Mouse (Mus musculus) urinary bladder, adult 2 months (tissue): ENCODE data around the gene Sh3gl2. TPM values are rescaled to one million over a fixed set of nuclear protein-coding genes. Genes with fewer than 3 reads are reported as not detected.

Source experiments
- DNase-seq: peaks from one replicate; pipeline ENCODE4 v3.0.0; 2022; ENCODE audit warnings: low spot score
- polyA plus RNA-seq: library from polyadenylated mRNA; depleted of rRNA; stranded (reverse); fragments of >200 nt; gene quantifications from 2 replicates; pipeline ENCODE4 v1.2.3, GENCODE M21; 2012

Sh3gl2 gene
- polyA plus RNA-seq, 1 experiment, result 150 TPM

DNA sequence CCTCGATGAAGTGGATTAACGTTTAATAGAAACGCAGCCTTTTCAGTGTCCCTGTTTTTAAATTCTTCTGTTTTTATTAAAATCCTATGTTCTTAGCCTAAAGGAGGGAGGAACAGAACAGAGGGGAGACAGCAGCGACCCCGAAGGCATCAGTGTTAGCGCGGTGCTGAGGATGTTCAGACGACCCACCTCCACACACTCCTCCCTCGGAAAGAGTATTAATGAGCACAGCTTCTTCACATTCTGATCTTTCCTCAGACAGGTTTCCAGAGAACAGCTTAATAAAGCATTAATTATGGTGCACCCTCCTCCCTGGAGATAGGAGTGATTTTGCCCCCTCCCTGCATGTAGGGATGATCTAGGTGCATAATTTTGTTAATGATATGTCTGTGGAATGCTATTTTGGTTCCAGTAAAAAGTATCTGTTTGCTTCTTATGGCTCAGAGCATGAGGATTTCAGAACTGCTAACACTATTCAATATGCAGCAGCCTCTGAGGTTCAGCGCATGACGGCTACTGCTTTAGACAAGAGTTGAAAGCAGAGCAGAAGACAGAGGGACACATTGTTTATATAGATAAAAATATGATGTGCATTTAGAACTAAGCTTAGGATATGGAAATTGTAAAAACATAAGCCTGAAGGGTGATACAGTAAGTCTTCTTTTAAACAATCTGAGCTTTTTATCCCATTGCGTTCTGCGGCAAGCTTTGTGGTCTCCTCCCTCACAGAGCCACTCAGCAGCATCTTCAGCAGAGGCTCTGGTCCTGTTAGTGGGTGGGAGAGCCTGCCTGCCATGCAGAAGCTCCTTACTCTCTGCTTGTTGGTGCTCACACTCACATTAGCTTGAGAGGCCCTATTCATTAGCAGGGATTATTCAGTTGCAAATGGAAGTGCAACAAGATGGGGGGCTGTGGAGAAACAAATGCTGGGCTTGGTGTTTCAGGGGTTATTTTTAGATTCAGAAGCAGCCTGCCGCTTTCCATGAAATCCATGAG lies 27.8 kb downstream of the Sh3gl2 start:
- no peak for DNase-seq

DNA sequence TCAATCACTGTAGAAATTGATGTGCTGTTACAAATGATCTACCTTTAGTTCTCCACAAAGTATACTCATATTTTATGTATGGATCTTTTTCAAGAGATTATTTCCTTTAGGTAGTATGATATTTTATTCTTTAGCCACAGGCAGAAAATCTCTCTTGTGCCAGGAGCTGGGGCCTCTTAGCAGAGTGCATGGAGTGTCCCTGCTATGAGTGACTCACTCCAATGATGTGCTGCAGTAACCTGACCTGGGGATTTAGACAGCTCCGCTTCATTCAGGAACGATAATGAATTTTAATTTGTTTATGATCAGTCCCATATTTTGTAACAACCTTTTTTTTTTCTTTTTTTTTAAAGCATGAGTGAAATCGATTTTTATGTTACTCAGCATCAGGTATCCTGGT lies 36.7 kb downstream of the Sh3gl2 start:
- no peak for DNase-seq

DNA sequence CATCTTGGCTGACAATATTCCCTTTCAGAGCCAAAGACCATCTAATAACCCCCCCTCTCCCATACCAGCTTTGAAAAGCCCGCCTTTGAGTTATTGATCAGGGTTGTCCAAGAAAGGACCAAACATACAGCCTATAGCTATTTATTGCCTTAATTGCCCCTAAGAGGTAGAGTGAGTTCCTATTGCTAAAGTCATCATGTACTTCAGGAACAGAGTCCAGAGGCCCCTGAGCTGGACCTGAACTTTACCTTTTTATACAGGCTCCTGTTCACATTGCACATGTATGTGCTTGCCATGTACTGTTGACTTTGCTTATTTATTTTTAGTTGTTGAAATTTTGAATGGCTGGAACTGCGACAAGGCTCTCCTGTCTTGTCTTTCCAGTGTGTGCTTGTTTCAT lies 37.6 kb downstream of the Sh3gl2 start:
- DNase-seq, result no peak

DNA sequence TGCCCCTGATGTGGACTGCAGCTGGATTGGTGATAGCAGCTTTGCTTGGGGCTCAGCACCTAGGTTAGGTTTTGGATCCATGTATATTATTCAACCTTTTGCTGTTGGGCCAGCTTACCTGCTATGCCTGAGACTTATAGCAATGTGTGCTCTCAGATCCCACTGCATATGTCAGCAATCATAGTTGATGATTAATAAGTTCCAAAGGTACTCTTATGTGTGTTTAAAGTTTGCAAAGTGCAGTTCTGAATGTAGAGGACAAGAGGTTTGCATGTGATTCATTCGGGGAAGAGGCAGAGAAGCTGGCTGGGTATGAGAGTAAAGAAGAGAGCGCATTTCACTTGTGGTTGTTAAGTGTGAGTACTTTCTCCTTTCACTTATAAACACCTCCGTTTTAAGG lies 43.7 kb downstream of the Sh3gl2 start:
- DNase-seq, result no peak

DNA sequence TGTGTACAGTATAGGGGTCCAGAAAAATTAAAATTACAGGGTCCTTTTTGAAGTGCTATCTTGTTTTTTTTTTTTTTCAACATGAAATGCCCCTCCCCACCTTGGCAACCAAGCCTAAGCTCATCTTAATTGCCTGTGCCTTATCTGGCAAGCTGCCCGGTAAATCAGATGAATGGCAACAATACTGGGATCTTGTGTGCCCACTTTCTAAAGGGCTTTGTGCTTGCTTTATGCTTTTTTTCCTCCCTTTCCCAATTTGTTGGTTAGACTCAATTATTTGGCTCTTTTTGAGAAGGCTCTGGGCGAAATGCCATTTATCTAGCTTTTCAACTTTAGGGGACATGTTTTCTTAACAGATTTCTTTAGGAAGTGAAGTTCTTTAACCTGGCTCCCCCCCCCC lies 45.3 kb downstream of the Sh3gl2 start:
- no peak for DNase-seq

DNA sequence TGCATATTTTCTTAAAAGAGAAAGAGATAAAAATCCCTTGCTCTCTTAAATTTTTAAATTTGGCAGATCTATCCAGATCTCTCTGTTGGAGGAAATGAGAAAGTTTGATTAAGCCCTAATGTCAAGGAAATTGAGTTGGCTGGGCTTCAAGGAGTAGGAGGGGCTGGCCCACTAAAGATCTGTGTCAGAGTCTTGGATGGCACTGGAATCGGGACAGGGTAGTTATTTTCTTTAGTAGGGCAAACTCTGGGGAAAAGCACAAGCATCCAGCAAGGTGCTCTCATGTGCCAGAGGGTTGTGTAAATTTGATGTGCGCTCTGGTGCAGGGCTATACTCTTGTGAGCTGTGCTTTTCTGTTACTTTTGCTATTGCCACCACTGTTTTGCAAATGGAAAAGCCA lies 45.9 kb downstream of the Sh3gl2 start:
- DNase-seq, result no peak

DNA sequence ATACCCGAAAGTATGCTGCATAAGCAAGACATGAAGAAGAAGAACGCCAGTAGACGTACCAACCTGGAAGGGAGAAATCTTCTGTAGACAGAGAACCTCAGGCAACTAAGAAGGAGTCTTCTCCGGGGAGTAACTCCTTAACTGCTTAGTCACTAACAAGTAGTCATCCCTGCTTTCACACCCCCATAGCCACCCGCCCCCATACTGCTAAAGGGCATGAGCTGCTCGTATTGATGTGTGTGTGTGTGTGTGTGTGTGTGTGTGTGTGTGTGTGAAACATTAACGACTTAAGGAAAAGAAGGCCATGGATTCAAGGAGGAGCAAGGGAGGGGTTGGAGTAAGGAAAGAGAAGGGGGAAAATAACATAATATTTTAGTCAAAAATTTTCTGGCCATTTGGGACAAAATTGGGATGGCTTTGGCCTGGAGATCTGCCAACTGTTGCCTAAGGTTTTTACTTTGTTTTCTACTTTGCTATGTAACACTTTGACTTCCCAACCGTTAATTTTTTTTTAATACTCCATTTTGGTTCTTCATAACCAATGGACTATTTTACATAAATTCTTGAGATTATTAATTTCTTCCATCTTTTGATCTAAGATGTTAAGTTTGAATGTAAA lies 51.0 kb downstream of the Sh3gl2 start:
- DNase-seq, result no peak

DNA sequence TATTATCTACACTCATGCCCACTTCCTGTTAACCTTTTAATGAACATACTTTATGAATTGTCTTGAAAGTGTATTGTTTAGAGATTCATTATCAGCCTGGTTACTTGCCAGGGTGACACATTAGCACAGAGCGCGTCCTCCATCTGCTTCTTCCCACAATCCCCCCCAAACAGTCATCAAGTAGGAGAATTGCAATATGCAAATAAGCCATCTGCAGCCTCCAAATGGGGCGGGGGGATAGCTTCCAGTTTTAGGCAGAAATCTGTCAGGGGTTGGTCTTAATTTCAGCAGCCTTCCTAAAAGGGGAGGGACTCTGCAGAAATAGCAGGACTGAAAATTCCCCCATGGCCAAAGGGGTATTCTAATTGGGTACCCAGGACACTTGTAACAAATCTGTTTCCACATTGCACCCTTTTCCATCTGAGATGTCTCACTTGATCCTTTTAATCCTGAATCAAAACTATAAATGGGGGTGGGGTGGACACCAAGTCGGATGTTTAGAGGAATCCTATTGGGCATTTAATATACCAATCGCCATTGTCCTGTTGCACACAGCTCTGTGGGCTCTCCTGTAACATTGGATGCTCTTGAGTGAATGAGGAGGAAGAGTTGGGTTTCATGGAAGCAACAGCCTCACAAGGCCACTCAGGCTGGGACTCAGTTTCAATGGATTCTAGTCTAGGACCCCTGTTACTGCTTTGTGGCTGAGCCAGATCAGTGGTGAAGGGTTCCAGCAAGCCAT lies 51.7 kb downstream of the Sh3gl2 start:
- DNase-seq, result no peak

DNA sequence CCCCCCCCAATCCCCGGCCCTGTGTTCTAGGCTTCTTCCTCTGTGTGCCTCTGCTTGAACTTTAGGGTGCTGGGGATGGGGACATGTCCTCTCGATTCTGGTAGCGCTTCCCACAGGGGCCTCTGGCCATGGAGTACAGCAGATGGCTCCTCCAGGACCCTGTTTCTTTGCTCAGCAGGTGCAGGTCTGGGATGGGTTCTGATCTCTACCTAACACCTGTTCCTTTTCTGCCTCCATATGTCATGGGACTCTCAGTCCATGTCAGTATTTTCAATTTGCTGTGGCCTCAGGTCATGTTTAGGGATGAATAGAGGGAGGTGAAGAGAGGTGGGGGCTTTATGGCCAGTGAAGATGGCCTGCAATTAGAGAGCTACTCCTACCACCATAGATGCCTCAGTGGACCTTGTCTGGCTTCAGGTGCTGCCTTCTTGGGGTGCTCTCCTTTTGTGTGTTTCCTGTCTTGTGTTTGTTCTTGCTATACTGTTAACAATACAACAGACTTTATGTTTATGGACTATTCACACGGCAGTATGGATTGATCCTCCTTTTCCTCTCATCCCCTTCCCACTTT lies 52.9 kb downstream of the Sh3gl2 start:
- no peak for DNase-seq

DNA sequence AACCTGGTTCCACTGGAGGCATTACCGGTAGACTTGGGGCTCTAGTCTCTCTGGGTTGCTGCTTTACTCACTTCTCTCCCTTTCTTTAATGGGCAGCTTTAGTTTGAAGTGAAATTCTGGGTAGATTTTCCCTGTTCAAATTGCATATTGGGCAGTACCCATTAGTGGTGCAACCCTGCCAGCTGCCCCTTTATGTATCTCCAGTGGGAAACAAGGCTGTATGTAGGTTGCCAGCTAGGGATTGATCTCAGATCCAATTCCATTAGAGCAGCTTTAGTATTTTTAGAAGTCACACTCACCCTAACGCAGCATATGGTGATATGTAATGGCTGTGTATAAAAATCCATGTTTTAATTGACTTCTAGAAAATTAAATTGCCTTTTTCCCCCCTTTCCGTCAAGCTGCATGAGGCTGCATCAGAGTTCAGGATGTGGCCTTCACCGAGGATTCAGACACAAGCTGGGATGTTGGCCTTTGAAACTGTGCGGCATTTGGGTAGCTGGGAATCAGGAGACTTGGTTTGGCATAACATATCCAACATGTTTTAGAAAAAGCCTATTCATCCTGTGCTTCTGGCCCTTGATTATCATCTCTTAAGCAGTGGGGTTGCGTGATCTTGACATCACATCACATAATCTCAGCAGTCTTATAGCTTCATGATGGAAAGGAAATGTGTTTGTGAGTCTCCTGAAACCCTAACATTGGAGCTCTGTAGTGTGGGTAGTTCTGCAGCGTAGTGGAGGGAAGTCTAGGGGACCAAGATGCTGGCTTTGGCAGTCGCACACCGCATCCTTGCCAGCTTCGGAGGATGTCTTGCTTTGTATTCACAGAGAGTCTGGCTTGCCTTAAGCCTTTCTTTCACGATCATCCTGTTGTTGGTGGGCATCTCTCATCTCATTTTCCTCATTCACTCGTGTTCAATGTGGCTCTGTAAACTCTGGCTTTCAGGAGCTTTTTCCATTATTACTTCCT lies 56.0 kb downstream of the Sh3gl2 start:
- no peak for DNase-seq

DNA sequence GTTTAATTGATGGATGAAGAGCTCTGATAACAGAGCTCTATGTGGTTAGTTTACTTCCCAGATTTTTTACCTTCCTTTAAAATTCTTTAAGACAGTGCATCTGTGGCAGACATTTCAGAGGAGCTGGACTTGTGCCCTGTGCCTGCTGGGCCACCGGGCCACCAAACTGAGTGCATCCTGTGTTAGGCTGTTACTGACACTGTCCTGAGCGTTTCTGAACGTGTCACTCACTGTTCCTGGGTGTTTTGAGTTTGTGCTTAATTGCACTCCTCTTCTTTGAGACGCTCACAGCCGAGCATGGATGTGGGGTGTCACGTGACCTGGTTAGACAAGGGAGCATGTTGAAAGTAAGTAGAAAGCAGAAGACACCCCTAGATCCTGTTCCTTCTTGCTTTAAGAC lies 57.2 kb downstream of the Sh3gl2 start:
- no peak for DNase-seq

DNA sequence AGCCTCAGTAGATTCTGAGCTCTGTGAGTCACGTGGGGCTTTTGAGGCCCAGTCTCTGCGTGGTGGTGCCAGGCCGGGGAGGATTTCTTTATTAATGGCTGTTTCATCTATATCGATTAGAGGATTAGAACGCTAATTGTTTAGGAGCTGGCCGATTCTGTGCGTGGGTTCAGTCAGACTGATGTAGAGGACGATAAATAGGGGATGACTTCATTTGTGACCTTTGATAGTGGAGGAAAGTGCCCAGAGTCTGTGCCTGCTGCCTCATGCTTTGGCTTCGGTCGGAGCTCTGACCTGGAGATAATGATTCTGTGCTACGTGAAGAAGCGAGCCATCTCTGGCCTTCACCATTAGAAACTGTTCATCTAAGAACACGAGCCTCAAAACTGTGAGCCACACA lies 57.7 kb downstream of the Sh3gl2 start:
- DNase-seq, result no peak

DNA sequence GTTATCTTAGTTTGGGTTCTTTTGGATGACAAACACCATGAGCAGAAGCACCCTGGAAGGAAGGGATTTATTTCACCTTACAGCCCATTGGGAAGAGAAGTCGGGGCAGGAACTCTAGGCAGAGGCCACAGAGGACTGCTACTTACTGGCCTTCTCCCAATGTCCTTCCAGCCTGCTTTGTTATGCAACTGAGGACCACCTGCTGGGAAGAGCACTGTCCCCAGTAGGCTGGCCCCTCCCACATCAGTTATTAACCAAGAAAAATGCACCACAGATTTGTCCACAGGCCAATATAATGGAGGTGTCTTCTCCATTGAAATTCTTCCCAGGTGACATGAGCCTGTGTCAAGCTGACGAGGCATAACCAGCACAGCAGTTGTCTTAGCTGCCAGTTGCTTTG lies 62.5 kb downstream of the Sh3gl2 start:
- no peak for DNase-seq

DNA sequence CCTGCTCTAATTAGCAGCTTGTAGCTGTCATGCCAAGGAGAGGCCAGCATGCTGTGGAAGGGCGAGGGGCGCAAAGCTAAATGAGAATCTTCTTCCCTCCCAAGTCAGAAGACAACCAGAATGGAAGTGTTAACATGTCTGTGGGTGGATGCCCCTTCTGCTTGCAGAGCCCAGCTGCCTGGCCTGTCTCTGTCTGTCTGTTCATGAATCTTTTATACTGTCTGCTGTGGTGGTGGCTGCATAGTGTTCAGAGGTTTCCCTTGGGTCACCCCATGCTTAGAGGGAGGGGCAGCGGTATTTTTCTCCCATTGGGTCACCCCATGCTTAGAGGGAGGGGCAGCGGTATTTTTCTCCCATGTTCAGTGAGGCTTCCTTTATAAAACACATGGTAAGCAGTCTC lies 68.0 kb downstream of the Sh3gl2 start:
- DNase-seq, result no peak

DNA sequence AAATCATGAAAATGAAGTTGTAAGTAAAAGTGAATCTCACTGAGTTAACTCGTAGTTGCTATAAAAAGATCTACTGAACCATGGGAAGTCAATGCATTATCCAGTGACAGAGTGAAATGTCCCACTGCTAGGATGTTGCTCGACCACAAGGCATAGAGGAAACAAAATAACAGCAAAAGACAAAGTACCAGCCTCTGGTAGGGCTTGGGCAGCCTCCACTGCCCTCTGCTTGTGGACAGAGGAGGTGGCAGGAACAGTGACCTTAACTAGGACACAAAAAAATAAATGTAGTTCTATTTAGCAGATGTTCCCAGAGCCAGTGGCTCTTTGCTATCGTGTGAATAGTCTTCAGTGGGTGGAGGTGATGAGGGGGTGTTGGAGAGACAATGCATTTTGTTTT lies 68.5 kb downstream of the Sh3gl2 start:
- DNase-seq, result no peak

DNA sequence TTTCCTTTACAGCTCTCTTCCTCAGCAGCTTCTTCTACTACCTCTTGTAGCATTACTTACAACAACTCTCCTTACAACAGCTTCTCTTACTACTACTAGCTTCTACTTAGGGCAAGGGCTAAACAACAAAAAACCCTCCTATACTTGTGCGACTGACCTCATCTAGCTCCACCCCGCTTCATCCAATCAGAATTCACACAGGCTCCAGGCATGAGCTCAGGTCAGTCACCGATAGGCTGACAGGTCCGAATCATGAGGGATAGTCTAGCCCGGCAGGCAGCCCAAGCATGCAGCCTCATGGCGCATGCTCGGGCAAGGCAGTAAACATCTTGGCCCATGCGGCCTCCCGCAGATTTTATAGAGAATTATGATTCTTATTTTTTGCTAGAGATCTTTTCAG lies 78.2 kb downstream of the Sh3gl2 start:
- no peak for DNase-seq

DNA sequence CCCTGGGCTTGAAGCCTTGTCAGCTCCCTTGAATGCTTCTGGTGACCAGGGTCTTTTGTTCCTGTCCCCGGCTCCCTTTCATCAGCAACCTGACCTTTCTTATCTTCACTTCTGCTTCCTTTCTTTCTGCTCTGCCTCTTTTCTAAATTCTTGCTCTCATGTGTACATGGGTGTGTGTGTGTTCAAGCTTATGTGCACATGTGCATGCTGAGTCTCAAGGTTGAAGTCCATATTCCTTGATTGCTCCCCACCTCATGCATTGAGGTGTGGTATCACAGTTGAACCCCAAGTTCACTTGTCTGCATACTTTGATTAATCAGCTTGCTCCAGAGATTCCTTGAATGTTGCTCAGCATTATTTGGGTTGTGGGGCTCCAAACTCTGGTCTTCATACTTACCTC lies 85.1 kb downstream of the Sh3gl2 start:
- no peak for DNase-seq

DNA sequence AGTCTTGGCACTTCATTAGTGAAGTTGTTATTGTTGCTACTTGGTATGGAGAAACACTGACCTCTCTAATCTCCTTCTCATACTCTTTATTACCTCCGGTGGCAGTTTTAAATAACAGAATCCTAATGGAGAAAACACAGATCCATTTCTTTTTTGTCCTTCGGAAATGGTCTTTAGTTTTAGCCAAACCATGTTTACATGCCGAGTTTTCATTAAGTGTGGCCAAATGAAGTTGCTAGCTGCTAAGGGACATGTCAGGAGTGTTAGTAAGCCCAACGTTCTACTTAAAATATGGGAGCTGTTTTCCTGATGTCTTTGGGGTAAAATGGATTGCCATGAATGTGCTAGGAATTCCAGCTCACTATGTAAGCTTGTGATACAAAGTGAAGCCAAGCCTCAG lies 86.4 kb downstream of the Sh3gl2 start:
- no peak for DNase-seq

DNA sequence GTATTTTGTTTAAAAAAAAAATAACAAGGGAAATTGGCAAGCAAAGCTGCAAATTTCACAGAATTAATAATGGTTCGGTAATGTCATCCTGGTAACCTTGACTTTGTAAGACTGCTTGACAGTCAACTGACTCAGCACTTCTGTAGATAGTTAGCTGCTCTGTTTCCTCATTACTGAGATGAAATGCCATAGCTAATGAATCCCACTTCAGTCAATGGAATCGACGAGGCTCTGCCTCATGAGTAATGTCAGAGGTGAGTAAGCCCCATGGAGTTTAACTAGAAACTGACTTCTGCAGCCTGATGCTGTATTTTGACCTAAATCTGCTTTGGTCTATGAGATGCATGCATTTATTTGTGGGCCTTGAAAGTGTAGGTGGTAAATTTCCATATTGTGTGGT lies 88.4 kb downstream of the Sh3gl2 start:
- DNase-seq, result no peak

DNA sequence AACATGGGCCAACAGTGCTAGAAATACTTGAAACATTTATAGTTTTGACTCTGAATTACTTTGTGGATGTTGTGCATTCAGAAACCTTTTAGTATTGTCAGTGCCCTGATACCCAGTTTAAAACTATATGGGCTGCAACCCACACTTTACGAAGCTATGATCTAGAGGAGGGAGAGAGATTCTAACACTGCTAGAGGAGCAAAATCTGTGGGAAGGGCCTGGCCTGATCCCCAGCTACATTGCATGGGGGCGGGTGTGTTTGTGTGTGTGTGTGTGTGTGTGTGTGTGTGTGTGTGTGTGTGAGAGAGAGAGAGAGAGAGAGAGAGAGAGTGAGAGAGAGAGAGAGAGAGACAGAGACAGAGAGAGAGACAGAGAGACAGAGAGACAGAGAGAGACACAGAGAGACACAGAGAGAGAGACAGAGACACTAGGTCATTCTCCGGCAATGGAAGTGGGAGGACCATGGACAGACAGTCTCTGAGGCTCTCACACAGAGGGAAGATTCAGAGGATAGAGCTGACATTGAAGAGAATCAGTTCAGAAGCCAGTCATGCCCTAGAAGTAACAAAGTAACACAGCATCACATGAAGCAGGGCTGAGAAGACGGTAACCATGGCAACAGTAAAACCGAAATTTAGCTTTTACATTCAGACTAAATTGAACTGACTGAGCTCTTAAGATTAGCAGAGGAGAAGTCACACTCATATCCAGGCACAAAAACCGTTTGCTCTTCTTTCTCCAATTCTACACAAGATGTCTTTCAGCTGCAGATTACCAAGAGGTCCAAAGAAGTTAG lies 95.9 kb downstream of the Sh3gl2 start:
- DNase-seq, result no peak
